Mouse (Mus musculus): Measurements from ENCODE around the gene Enthd1. TPM values are rescaled to one million over a fixed set of nuclear protein-coding genes. Genes with fewer than 3 reads are reported as not detected.

Enthd1 gene
- total RNA-seq (2014; rRNA removed; ENCODE audit: low replicate concordance) (not detected in 2 replicates), polyA plus RNA-seq (2015; fragmentation: Nextera tagmentation; extraction: Ambion mirVana) (not detected in 2 replicates)

DNA sequence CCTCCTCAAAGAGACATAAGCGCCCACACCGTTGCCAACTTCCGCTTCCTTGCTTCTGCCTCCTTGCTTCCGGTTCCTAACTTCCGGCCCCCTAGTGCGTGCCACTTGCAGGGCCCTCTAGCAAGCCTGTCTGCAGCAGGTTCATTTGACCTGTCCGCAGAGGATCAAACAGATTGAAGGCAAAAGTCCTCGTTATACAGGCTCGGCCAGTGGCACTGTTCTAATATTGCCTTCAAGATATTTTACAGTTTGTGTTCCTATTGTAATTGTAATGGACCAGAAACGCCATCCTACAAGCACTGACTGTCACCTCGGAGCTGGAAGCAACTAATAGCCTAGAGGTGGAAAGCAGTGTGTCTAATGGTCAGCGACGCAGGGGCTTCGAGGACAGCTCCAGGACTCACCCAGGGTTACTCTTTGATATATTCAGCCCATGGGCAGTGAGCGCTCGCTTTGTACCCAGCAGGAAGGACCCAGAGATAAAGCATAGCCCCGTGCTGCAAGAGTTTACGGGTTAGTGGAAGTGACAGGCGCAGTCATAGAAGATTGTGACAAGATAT lies at the start of gene Enthd1:
Gene Enthd1, minus strand, starts transcription at position 51 of the 560 bp plus-strand sequence.
- no peaks in the 10 kb centered on the region for H3K9me3 ChIP-seq (replicated peaks; ENCODE audit: control insufficient read depth, low read length)
- DNase-seq (ENCODE audit: low spot score) (no peak), ATAC-seq (ENCODE audit: insufficient read depth, low read depth) (no peak)
- H3K36me3 ChIP-seq (replicated peaks; ENCODE audit: control insufficient read depth, insufficient read depth, low read length) = no peaks in the 10 kb centered on the region
- no peak within 1 kb of the TSS for H3K4me3 ChIP-seq (ENCODE audit: low read depth, low read length)
- no peaks in the 10 kb centered on the region for H3K4me1 ChIP-seq (ENCODE audit: control insufficient read depth, insufficient read depth)
- 78% methylated on average over 19 of the region's 19 CpGs for WGBS
- H3K4me2 ChIP-seq (ENCODE audit: low read depth, low read length) = no peak within 1 kb of the TSS
- H3K9ac ChIP-seq (replicated peaks; ENCODE audit: low read depth, low read length) = no peak within 1 kb of the TSS
- H3K27me3 ChIP-seq (ENCODE audit: control insufficient read depth, insufficient read depth, low read length) = 0 out of 2 replicates have a peak, but pooled peaks cover 3% of the 10 kb centered on the region
- no peak within 1 kb of the TSS for H3K27ac ChIP-seq (ENCODE audit: low read depth)
- no peak for TF ChIP-seq EP300 (IDR thresholded peaks at IDR 0.05; ENCODE audit: low read depth)
- TF ChIP-seq CTCF (IDR thresholded peaks at IDR 0.05; ENCODE audit: low read depth) = no peak

DNA sequence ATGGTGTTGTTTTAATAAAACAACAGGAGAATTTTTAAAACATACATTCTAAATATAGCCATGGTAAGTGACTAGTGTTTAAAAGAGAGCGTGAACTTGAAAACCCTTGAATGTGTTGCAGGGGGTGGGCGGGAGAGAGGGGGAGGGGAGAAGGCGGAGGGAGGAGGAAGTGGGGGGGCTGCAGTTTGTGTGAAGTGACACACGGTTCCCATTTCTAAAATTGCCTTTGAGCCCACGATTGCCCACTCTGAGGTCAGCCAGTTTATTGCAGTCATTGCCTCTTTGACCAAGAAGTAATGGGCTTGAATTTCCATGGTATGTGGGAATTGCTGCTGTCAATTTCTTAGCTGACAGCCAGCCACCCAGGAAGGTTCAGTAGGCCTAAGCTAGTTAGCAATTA lies 48.9 kb upstream of the Enthd1 start:
- no peak for TF ChIP-seq EP300 (IDR thresholded peaks at IDR 0.05; ENCODE audit: low read depth)
- TF ChIP-seq CTCF (IDR thresholded peaks at IDR 0.05; ENCODE audit: low read depth) = no peak
- Histone ChIP-seq H3K36me3 (replicated peaks; ENCODE audit: control insufficient read depth, insufficient read depth, low read length) (no peaks in the 10 kb centered on the region), H3K4me3 (ENCODE audit: low read depth, low read length) (no peak overlapping the region), H3K9ac (replicated peaks; ENCODE audit: low read depth, low read length) (no peak overlapping the region), H3K4me1 (ENCODE audit: control insufficient read depth, insufficient read depth) (no peaks in the 10 kb centered on the region), H3K27me3 (ENCODE audit: control insufficient read depth, insufficient read depth, low read length) (peaks cover 12% of the 10 kb centered on the region; the same call in 1 of the 2 replicates), H3K27ac (ENCODE audit: low read depth) (no peak overlapping the region), H3K4me2 (ENCODE audit: low read depth, low read length) (no peak overlapping the region), H3K9me3 (replicated peaks; ENCODE audit: control insufficient read depth, low read length) (no peaks in the 10 kb centered on the region)
- DNase-seq (ENCODE audit: low spot score) (no peak), ATAC-seq (ENCODE audit: insufficient read depth, low read depth) (no peak)
- 48% methylated on average over 5 of the region's 5 CpGs for WGBS

DNA sequence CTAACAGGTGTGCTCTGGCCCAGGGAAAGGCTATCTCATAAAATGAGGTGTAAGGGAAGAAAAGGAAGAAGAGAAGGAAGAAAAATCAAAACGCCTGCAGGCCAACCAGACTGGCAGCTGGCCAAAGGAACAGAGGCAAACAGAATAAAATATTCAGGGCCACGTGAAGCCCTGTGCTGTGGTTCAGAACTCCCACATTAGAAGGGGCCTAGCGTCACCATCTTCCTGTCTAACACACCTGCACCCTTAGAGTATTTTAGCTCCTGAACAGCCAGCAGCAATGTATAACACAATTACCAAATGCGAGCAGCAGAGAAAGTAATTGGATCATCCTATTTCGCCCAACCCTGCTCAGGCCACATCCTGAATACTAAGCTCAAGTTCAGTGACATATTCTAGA lies 46.5 kb upstream of the Enthd1 start:
- DNase-seq (ENCODE audit: low spot score) = no peak
- Histone ChIP-seq H3K9me3 (replicated peaks; ENCODE audit: control insufficient read depth, low read length) (no peaks in the 10 kb centered on the region), H3K4me3 (ENCODE audit: low read depth, low read length) (no peak overlapping the region), H3K4me2 (ENCODE audit: low read depth, low read length) (no peak overlapping the region), H3K27me3 (ENCODE audit: control insufficient read depth, insufficient read depth, low read length) (peaks cover 8% of the 10 kb centered on the region; the same call in 1 of the 2 replicates), H3K9ac (replicated peaks; ENCODE audit: low read depth, low read length) (no peak overlapping the region), H3K4me1 (ENCODE audit: control insufficient read depth, insufficient read depth) (no peaks in the 10 kb centered on the region), H3K27ac (ENCODE audit: low read depth) (no peak overlapping the region), H3K36me3 (replicated peaks; ENCODE audit: control insufficient read depth, insufficient read depth, low read length) (no peaks in the 10 kb centered on the region)
- TF ChIP-seq CTCF (IDR thresholded peaks at IDR 0.05; ENCODE audit: low read depth) (no peak), EP300 (IDR thresholded peaks at IDR 0.05; ENCODE audit: low read depth) (no peak)
- no peak for ATAC-seq (ENCODE audit: insufficient read depth, low read depth)
- WGBS = 66% methylated on average over 5 of the region's 5 CpGs

DNA sequence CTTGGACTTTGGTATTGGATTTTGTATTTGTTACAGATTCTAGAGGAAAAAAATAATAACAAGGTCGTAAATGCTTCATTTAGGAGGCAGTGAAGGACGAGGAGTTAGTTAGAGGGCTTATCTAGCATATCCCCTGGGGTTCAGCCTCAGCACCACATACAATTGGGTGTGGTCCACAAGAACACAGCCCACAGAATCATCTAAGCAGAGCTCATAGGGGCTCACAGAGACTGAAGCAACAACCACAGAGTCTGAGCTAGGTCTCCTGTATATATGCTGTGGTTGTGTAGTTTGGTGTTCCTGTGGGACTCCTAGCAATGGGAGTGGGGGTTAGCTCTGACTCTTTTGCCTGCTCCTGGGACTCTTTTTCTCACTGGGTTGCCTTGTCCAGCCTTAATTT lies 45.4 kb upstream of the Enthd1 start:
- ATAC-seq (ENCODE audit: insufficient read depth, low read depth) (no peak), DNase-seq (ENCODE audit: low spot score) (no peak)
- no peaks in the 10 kb centered on the region for H3K36me3 ChIP-seq (replicated peaks; ENCODE audit: control insufficient read depth, insufficient read depth, low read length)
- no peak overlapping the region for H3K4me2 ChIP-seq (ENCODE audit: low read depth, low read length)
- WGBS = 48% methylated on average over 2 of the region's 2 CpGs
- H3K27me3 ChIP-seq (ENCODE audit: control insufficient read depth, insufficient read depth, low read length) = no peaks in the 10 kb centered on the region
- no peak overlapping the region for H3K4me3 ChIP-seq (ENCODE audit: low read depth, low read length)
- no peaks in the 10 kb centered on the region for H3K4me1 ChIP-seq (ENCODE audit: control insufficient read depth, insufficient read depth)
- no peak overlapping the region for H3K27ac ChIP-seq (ENCODE audit: low read depth)
- no peaks in the 10 kb centered on the region for H3K9me3 ChIP-seq (replicated peaks; ENCODE audit: control insufficient read depth, low read length)
- no peak overlapping the region for H3K9ac ChIP-seq (replicated peaks; ENCODE audit: low read depth, low read length)
- no peak for TF ChIP-seq EP300 (IDR thresholded peaks at IDR 0.05; ENCODE audit: low read depth)
- no peak for TF ChIP-seq CTCF (IDR thresholded peaks at IDR 0.05; ENCODE audit: low read depth)

DNA sequence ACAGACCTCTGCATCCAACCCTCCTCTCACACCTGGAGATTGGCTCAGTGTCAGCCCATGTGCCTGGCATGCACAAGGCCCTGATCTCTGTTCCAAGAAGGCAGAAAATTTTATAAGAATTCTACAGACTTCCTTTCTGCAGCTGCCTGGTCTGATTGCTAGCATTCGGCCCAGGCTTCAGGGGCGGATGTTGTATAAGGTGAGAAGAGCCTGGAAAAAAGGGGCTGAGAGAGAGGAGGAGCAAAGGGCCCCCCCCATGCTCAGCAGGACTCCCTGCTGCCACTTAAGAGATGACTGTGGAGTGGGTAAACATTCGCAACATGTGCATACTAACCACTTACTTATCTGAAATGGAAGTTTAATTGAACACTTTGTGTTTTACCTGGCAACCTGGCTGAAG lies 43.0 kb upstream of the Enthd1 start:
- H3K27me3 ChIP-seq (ENCODE audit: control insufficient read depth, insufficient read depth, low read length) = no peaks in the 10 kb centered on the region
- no peak for TF ChIP-seq EP300 (IDR thresholded peaks at IDR 0.05; ENCODE audit: low read depth)
- TF ChIP-seq CTCF (IDR thresholded peaks at IDR 0.05; ENCODE audit: low read depth) = no peak
- H3K4me2 ChIP-seq (ENCODE audit: low read depth, low read length) = no peak overlapping the region
- no peaks in the 10 kb centered on the region for H3K9me3 ChIP-seq (replicated peaks; ENCODE audit: control insufficient read depth, low read length)
- H3K4me3 ChIP-seq (ENCODE audit: low read depth, low read length) = no peak overlapping the region
- DNase-seq (ENCODE audit: low spot score) (no peak), ATAC-seq (ENCODE audit: insufficient read depth, low read depth) (no peak)
- no peaks in the 10 kb centered on the region for H3K36me3 ChIP-seq (replicated peaks; ENCODE audit: control insufficient read depth, insufficient read depth, low read length)
- H3K9ac ChIP-seq (replicated peaks; ENCODE audit: low read depth, low read length) = no peak overlapping the region
- 67% methylated on average over 3 of the region's 3 CpGs for WGBS
- no peak overlapping the region for H3K27ac ChIP-seq (ENCODE audit: low read depth)
- no peaks in the 10 kb centered on the region for H3K4me1 ChIP-seq (ENCODE audit: control insufficient read depth, insufficient read depth)

DNA sequence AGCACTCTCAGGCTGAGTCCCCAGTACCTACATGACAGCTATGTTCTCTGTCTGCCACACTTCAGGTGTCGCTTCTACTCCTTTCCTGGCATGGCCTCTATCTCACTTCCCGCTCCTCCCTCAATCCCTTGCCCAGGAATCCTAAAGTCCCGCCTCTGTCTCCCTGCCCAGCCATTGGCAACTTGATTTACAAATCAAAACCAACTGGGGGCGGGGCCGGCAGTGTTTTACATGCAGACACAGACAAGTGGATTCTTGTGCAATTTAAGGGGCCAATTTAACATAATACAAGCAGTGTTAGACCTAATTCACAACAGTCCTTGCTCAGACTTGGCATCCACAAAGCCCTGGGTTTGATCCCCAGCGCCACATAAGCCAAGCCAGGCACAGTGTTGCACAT lies 39.1 kb upstream of the Enthd1 start:
- H3K4me2 ChIP-seq (ENCODE audit: low read depth, low read length) = no peak overlapping the region
- H3K27ac ChIP-seq (ENCODE audit: low read depth) = no peak overlapping the region
- H3K27me3 ChIP-seq (ENCODE audit: control insufficient read depth, insufficient read depth, low read length) = no peaks in the 10 kb centered on the region
- 85% methylated on average over 6 of the region's 6 CpGs for WGBS
- no peak overlapping the region for H3K9ac ChIP-seq (replicated peaks; ENCODE audit: low read depth, low read length)
- TF ChIP-seq EP300 (IDR thresholded peaks at IDR 0.05; ENCODE audit: low read depth) (no peak), CTCF (IDR thresholded peaks at IDR 0.05; ENCODE audit: low read depth) (no peak)
- no peak overlapping the region for H3K4me3 ChIP-seq (ENCODE audit: low read depth, low read length)
- no peaks in the 10 kb centered on the region for H3K36me3 ChIP-seq (replicated peaks; ENCODE audit: control insufficient read depth, insufficient read depth, low read length)
- H3K9me3 ChIP-seq (replicated peaks; ENCODE audit: control insufficient read depth, low read length) = no peaks in the 10 kb centered on the region
- DNase-seq (ENCODE audit: low spot score) (no peak), ATAC-seq (ENCODE audit: insufficient read depth, low read depth) (no peak)
- H3K4me1 ChIP-seq (ENCODE audit: control insufficient read depth, insufficient read depth) = 0 out of 2 replicates have a peak, but pooled peaks cover 8% of the 10 kb centered on the region

All from heart, postnatal 0 days (tissue).